Mouse (Mus musculus): Measurements from ENCODE around the gene Olfr92. TPM values are rescaled to one million over a fixed set of nuclear protein-coding genes. Genes with fewer than 3 reads are reported as not detected.

The Olfr92 gene
- polyA plus RNA-seq, 2 experiments = not detected

- Histone ChIP-seq H3K27me3 (ENCODE audit: control insufficient read depth, insufficient read depth, low read length) (no peaks in the 10 kb centered on the region), H3K4me3 (replicated peaks; ENCODE audit: low read length) (no peak overlapping the region), H3K27ac (replicated peaks; ENCODE audit: low read depth, low read length) (no peak overlapping the region), H3K9ac (ENCODE audit: low read depth, low read length, severe bottlenecking) (no peak overlapping the region), H3K4me2 (replicated peaks; ENCODE audit: low read depth, low read length, severe bottlenecking) (no peak overlapping the region), H3K9me3 (ENCODE audit: control insufficient read depth, low read length) (no peaks in the 10 kb centered on the region), H3K4me1 (ENCODE audit: control insufficient read depth, insufficient read depth, low read length) (no peaks in the 10 kb centered on the region), H3K36me3 (ENCODE audit: control insufficient read depth, insufficient read depth, low read length) (peaks cover 83% of the 10 kb centered on the region)
- WGBS = 76% methylated on average over 10 of the region's 10 CpGs
- no peak for TF ChIP-seq POLR2A (IDR thresholded peaks at IDR 0.05; ENCODE audit: borderline replicate concordance, extremely low read depth, insufficient read depth, insufficient read length)
- DNase-seq (ENCODE audit: low spot score) (no peak), ATAC-seq (ENCODE audit: low FRiP score, low read depth) (no peak)
Measured at GRCm38 (mm10) chr17:37063063-37063462, 56.8 kb downstream of the Olfr92 start.

GRCm38 (mm10) chr17:37062101-37062641 is 57.7 kb downstream of the Olfr92 start:
- H3K4me2 ChIP-seq (replicated peaks; ENCODE audit: low read depth, low read length, severe bottlenecking) = no peak overlapping the region
- DNase-seq (ENCODE audit: low spot score) = no peak
- H3K4me3 ChIP-seq (replicated peaks; ENCODE audit: low read length) = no peak overlapping the region
- H3K36me3 ChIP-seq (ENCODE audit: control insufficient read depth, insufficient read depth, low read length) = peaks cover 79% of the 10 kb centered on the region
- H3K4me1 ChIP-seq (ENCODE audit: control insufficient read depth, insufficient read depth, low read length) = no peaks in the 10 kb centered on the region
- no peaks in the 10 kb centered on the region for H3K27me3 ChIP-seq (ENCODE audit: control insufficient read depth, insufficient read depth, low read length)
- WGBS = 91% methylated on average over 10 of the region's 10 CpGs
- no peak for TF ChIP-seq POLR2A (IDR thresholded peaks at IDR 0.05; ENCODE audit: borderline replicate concordance, extremely low read depth, insufficient read depth, insufficient read length)
- no peak for ATAC-seq (ENCODE audit: low FRiP score, low read depth)
- no peaks in the 10 kb centered on the region for H3K9me3 ChIP-seq (ENCODE audit: control insufficient read depth, low read length)
- no peak overlapping the region for H3K27ac ChIP-seq (replicated peaks; ENCODE audit: low read depth, low read length)
- no peak overlapping the region for H3K9ac ChIP-seq (ENCODE audit: low read depth, low read length, severe bottlenecking)

- ATAC-seq (ENCODE audit: low FRiP score, low read depth) (no peak), DNase-seq (ENCODE audit: low spot score) (no peak)
- Histone ChIP-seq H3K9me3 (ENCODE audit: control insufficient read depth, low read length) (no peaks in the 10 kb centered on the region), H3K4me1 (ENCODE audit: control insufficient read depth, insufficient read depth, low read length) (no peaks in the 10 kb centered on the region), H3K4me2 (replicated peaks; ENCODE audit: low read depth, low read length, severe bottlenecking) (no peak overlapping the region), H3K4me3 (replicated peaks; ENCODE audit: low read length) (no peak overlapping the region), H3K27ac (replicated peaks; ENCODE audit: low read depth, low read length) (no peak overlapping the region), H3K9ac (ENCODE audit: low read depth, low read length, severe bottlenecking) (no peak overlapping the region), H3K27me3 (ENCODE audit: control insufficient read depth, insufficient read depth, low read length) (no peaks in the 10 kb centered on the region), H3K36me3 (ENCODE audit: control insufficient read depth, insufficient read depth, low read length) (peaks cover 82% of the 10 kb centered on the region)
- no peak for TF ChIP-seq POLR2A (IDR thresholded peaks at IDR 0.05; ENCODE audit: borderline replicate concordance, extremely low read depth, insufficient read depth, insufficient read length)
- WGBS = 85% methylated on average over 3 of the region's 3 CpGs
Measured at GRCm38 (mm10) chr17:37061435-37061834, 58.5 kb downstream of the Olfr92 start.

Other genes with a start within 250 kb of the Olfr92 start
- 0.08 TPM in 1 of 2 replicates, not detected in the other for gene Trim40, start 230.0 kb downstream of the Olfr92 start, polyA plus RNA-seq (2012; rRNA removed)
- gene Trim40, start 230.0 kb downstream of the Olfr92 start, polyA plus RNA-seq (2014; fragmentation: Nextera tagmentation; extraction: Ambion mirVana) = not detected in 2 replicates
- gene Trim31, start 222.0 kb downstream of the Olfr92 start, polyA plus RNA-seq (2012; rRNA removed) = not detected in 2 replicates
- not detected in 2 replicates for gene Trim31, start 222.0 kb downstream of the Olfr92 start, polyA plus RNA-seq (2014; fragmentation: Nextera tagmentation; extraction: Ambion mirVana)
- 3.2 and 4.0 TPM in 2 replicates for gene Rnf39, start 177.2 kb downstream of the Olfr92 start, polyA plus RNA-seq (2012; rRNA removed)
- 2.8 and 3.5 TPM in 2 replicates for gene Rnf39, start 177.2 kb downstream of the Olfr92 start, polyA plus RNA-seq (2014; fragmentation: Nextera tagmentation; extraction: Ambion mirVana)
- 81.5 and 116 TPM in 2 replicates for gene Ppp1r11, start 168.3 kb downstream of the Olfr92 start, polyA plus RNA-seq (2012; rRNA removed)
- 125 and 128 TPM in 2 replicates for gene Ppp1r11, start 168.3 kb downstream of the Olfr92 start, polyA plus RNA-seq (2014; fragmentation: Nextera tagmentation; extraction: Ambion mirVana)
- gene Znrd1, start 161.5 kb downstream of the Olfr92 start, polyA plus RNA-seq (2012; rRNA removed) = 73.7 and 81.6 TPM in 2 replicates
- 103 and 108 TPM in 2 replicates for gene Znrd1, start 161.5 kb downstream of the Olfr92 start, polyA plus RNA-seq (2014; fragmentation: Nextera tagmentation; extraction: Ambion mirVana)
- 1.8 and 5.9 TPM in 2 replicates for gene Znrd1as, start 161.5 kb downstream of the Olfr92 start, polyA plus RNA-seq (2012; rRNA removed)
- gene Znrd1as, start 161.5 kb downstream of the Olfr92 start, polyA plus RNA-seq (2014; fragmentation: Nextera tagmentation; extraction: Ambion mirVana) = 5.8 and 5.9 TPM in 2 replicates
- gene 2410137M14Rik, start 138.9 kb downstream of the Olfr92 start, polyA plus RNA-seq (2012; rRNA removed) = 0.53 and 0.58 TPM in 2 replicates
- not detected in 2 replicates for gene 2410137M14Rik, start 138.9 kb downstream of the Olfr92 start, polyA plus RNA-seq (2014; fragmentation: Nextera tagmentation; extraction: Ambion mirVana)
- gene H2-M5, start 130.6 kb downstream of the Olfr92 start, polyA plus RNA-seq (2012; rRNA removed) = 6.3 and 7.4 TPM in 2 replicates
- 0.29 and 0.61 TPM in 2 replicates for gene H2-M5, start 130.6 kb downstream of the Olfr92 start, polyA plus RNA-seq (2014; fragmentation: Nextera tagmentation; extraction: Ambion mirVana)
- 140 and 149 TPM in 2 replicates for gene Zfp57, start 118.9 kb downstream of the Olfr92 start, polyA plus RNA-seq (2012; rRNA removed)
- 85.9 and 86.1 TPM in 2 replicates for gene Zfp57, start 118.9 kb downstream of the Olfr92 start, polyA plus RNA-seq (2014; fragmentation: Nextera tagmentation; extraction: Ambion mirVana)
- gene Mog, start 96.7 kb downstream of the Olfr92 start, polyA plus RNA-seq (2012; rRNA removed) = not detected in 2 replicates
- gene Mog, start 96.7 kb downstream of the Olfr92 start, polyA plus RNA-seq (2014; fragmentation: Nextera tagmentation; extraction: Ambion mirVana) = 0.35 TPM in 1 of 2 replicates, not detected in the other
- 111 and 139 TPM in 2 replicates for gene Gabbr1, start 74.1 kb downstream of the Olfr92 start, polyA plus RNA-seq (2012; rRNA removed)
- gene Gabbr1, start 74.1 kb downstream of the Olfr92 start, polyA plus RNA-seq (2014; fragmentation: Nextera tagmentation; extraction: Ambion mirVana) = 8.4 and 11.1 TPM in 2 replicates
- not detected in 2 replicates for gene Olfr90, start 31.6 kb downstream of the Olfr92 start, polyA plus RNA-seq (2012; rRNA removed)
- not detected in 2 replicates for gene Olfr90, start 31.6 kb downstream of the Olfr92 start, polyA plus RNA-seq (2014; fragmentation: Nextera tagmentation; extraction: Ambion mirVana)
- not detected in 2 replicates for gene Olfr91, start 21.8 kb downstream of the Olfr92 start, polyA plus RNA-seq (2012; rRNA removed)
- 0.07 TPM in 1 of 2 replicates, not detected in the other for gene Olfr91, start 21.8 kb downstream of the Olfr92 start, polyA plus RNA-seq (2014; fragmentation: Nextera tagmentation; extraction: Ambion mirVana)
- not detected in 2 replicates for gene Olfr93, start 41.4 kb upstream of the Olfr92 start, polyA plus RNA-seq (2012; rRNA removed)
- not detected in 2 replicates for gene Olfr93, start 41.4 kb upstream of the Olfr92 start, polyA plus RNA-seq (2014; fragmentation: Nextera tagmentation; extraction: Ambion mirVana)
- gene Ubd, start 73.8 kb upstream of the Olfr92 start, polyA plus RNA-seq (2012; rRNA removed) = not detected in 2 replicates
- not detected in 2 replicates for gene Ubd, start 73.8 kb upstream of the Olfr92 start, polyA plus RNA-seq (2014; fragmentation: Nextera tagmentation; extraction: Ambion mirVana)
- gene Olfr94, start 80.9 kb upstream of the Olfr92 start, polyA plus RNA-seq (2012; rRNA removed) = not detected in 2 replicates
- not detected in 2 replicates for gene Olfr94, start 80.9 kb upstream of the Olfr92 start, polyA plus RNA-seq (2014; fragmentation: Nextera tagmentation; extraction: Ambion mirVana)
- not detected in 2 replicates for gene Olfr95, start 93.0 kb upstream of the Olfr92 start, polyA plus RNA-seq (2012; rRNA removed)
- not detected in 2 replicates for gene Olfr95, start 93.0 kb upstream of the Olfr92 start, polyA plus RNA-seq (2014; fragmentation: Nextera tagmentation; extraction: Ambion mirVana)
- not detected in 2 replicates for gene Olfr96, start 100.1 kb upstream of the Olfr92 start, polyA plus RNA-seq (2012; rRNA removed)
- not detected in 2 replicates for gene Olfr96, start 100.1 kb upstream of the Olfr92 start, polyA plus RNA-seq (2014; fragmentation: Nextera tagmentation; extraction: Ambion mirVana)
- not detected in 2 replicates for gene Olfr97, start 117.2 kb upstream of the Olfr92 start, polyA plus RNA-seq (2012; rRNA removed)
- gene Olfr97, start 117.2 kb upstream of the Olfr92 start, polyA plus RNA-seq (2014; fragmentation: Nextera tagmentation; extraction: Ambion mirVana) = not detected in 2 replicates
- not detected in 2 replicates for gene Olfr98, start 143.7 kb upstream of the Olfr92 start, polyA plus RNA-seq (2012; rRNA removed)
- gene Olfr98, start 143.7 kb upstream of the Olfr92 start, polyA plus RNA-seq (2014; fragmentation: Nextera tagmentation; extraction: Ambion mirVana) = not detected in 2 replicates
- gene H2-M3, start 150.1 kb upstream of the Olfr92 start, polyA plus RNA-seq (2012; rRNA removed) = 1.00 and 1.4 TPM in 2 replicates
- gene H2-M3, start 150.1 kb upstream of the Olfr92 start, polyA plus RNA-seq (2014; fragmentation: Nextera tagmentation; extraction: Ambion mirVana) = 1.3 and 2.6 TPM in 2 replicates
- gene Olfr99, start 163.4 kb upstream of the Olfr92 start, polyA plus RNA-seq (2012; rRNA removed) = not detected in 2 replicates
- not detected in 2 replicates for gene Olfr99, start 163.4 kb upstream of the Olfr92 start, polyA plus RNA-seq (2014; fragmentation: Nextera tagmentation; extraction: Ambion mirVana)
- gene Olfr101, start 184.2 kb upstream of the Olfr92 start, polyA plus RNA-seq (2012; rRNA removed) = not detected in 2 replicates
- gene Olfr101, start 184.2 kb upstream of the Olfr92 start, polyA plus RNA-seq (2014; fragmentation: Nextera tagmentation; extraction: Ambion mirVana) = not detected in 2 replicates
- gene Olfr102, start 197.0 kb upstream of the Olfr92 start, polyA plus RNA-seq (2012; rRNA removed) = not detected in 2 replicates
- not detected in 2 replicates for gene Olfr102, start 197.0 kb upstream of the Olfr92 start, polyA plus RNA-seq (2014; fragmentation: Nextera tagmentation; extraction: Ambion mirVana)
- gene Olfr103, start 219.6 kb upstream of the Olfr92 start, polyA plus RNA-seq (2012; rRNA removed) = not detected in 2 replicates
- gene Olfr103, start 219.6 kb upstream of the Olfr92 start, polyA plus RNA-seq (2014; fragmentation: Nextera tagmentation; extraction: Ambion mirVana) = not detected in 2 replicates
- not detected in 2 replicates for gene Olfr104-ps, start 239.5 kb upstream of the Olfr92 start, polyA plus RNA-seq (2012; rRNA removed)
- gene Olfr104-ps, start 239.5 kb upstream of the Olfr92 start, polyA plus RNA-seq (2014; fragmentation: Nextera tagmentation; extraction: Ambion mirVana) = not detected in 2 replicates

Data from limb, embryonic 14.5 days (tissue).